Mouse (Mus musculus) kidney, postnatal 10 days (tissue): Measurements from ENCODE around the gene Bmpr2.
A peak's percentile ranks its signal among the peaks of the same experiment; 100 is the strongest.

Source experiments
- DNase-seq: peaks from one replicate; pipeline ENCODE4 v3.0.0; 2021; ENCODE audit warnings: mixed read lengths

The Bmpr2 gene

GRCm38 (mm10) chr1:59901082-59901876 lies 138.1 kb downstream of the Bmpr2 start:
- DNase-seq: no peak

DNA sequence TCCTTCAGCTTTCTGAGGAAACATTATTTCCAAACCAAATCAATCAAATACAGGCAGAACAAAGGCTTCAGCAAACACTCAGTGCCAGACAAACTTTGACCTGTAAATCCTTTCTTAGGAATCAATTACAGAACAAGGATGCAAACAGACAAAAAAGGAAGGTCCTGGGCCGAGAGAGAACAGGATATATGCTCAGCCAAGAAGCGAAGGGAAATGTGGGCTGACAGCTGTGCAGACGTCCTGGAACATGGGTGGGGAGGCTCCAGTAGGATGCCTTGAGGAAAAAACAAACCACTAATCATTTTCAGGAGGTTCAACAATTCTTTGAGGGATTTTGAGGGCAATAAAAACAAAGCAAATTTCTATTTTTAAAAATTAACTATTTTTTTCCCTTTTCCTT lies 139.4 kb downstream of the Bmpr2 start:
- DNase-seq: peak; percentile 60

- DNase-seq: no peak
Measured at GRCm38 (mm10) chr1:59904630-59905295, 141.6 kb downstream of the Bmpr2 start.

DNA sequence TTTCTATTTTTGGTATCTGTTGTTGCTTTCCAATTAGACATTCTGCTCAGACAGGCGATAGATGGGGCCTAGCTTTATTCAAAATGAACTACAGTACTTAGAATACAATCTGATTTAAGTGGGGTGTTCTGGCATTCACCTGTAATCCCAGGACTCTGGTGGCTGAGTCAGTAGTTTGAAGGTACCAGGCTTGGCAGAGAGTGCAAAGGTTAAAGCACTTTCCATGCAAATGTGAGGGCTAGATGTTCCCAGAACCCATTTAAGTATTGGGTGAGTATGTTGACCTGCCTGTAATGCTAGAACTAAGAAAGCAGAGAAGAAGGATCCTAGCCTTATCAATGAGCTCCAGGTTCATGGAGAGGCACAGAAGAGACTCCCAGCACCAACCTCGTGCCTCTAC lies 142.7 kb downstream of the Bmpr2 start:
- DNase-seq: no peak

DNA sequence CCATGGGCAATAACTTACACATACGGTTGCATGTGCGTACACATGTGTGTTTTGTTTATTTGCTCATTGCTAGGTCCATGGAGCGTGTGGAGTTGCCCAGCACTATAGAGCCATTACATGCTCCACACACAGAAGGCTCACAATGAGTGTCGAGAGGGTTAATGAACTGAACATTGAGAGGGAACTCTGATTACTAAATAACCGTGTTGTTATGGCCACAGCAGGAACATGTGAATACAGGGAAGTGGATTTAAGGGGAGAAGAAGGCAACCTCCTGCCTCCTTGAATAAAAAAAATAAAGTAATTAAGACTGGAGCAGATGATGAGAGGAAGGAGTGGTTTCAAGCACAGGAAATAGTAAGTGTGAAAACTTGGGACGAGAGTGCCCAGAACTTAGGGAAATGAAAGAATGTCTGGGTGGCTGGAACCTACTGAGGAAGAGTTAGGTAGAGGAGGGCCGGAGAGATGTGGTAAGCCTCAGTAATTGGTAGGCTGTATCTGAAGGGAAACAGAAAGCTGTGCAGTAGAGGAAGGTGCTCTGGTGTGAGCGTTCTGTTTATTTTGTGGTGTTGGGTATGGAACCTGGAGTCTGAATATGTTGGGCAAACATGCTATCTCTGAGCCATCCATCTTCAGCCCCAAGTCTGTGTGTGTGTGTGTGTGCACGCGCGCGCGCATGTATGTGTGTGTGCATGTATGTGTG lies 143.8 kb downstream of the Bmpr2 start:
- no peak for DNase-seq

- DNase-seq: no peak
Measured at GRCm38 (mm10) chr1:59907700-59908099, 144.5 kb downstream of the Bmpr2 start.

- no peak for DNase-seq
Measured at GRCm38 (mm10) chr1:59910941-59911340, 147.7 kb downstream of the Bmpr2 start.

- peak; percentile 99 for DNase-seq
Measured at GRCm38 (mm10) chr1:59912413-59913157, 149.4 kb downstream of the Bmpr2 start, which contains the start of gene Fam117b. Gene Fam117b (plus strand): TSS chr1:59913006.

- peak; percentile 66 for DNase-seq
Measured at GRCm38 (mm10) chr1:59913195-59913868, 150.1 kb downstream of the Bmpr2 start.

DNA sequence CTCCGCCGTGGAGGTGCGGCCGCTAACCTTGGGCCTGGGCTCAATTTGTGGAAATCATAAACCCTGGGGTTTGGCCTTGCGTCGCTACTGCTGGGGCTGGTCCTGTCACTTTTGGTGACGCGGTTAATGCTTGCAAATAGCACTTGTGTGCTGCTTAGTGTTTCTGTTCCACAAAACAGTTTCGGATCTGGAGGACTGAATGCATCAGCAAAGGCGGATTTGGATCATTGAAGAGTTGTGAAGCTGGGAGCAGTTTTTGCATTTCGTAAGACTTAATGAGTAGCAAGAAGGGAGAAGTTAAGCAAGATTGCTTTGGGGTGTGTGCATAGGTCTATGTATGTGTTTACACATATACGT lies 150.6 kb downstream of the Bmpr2 start:
- no peak for DNase-seq

DNA sequence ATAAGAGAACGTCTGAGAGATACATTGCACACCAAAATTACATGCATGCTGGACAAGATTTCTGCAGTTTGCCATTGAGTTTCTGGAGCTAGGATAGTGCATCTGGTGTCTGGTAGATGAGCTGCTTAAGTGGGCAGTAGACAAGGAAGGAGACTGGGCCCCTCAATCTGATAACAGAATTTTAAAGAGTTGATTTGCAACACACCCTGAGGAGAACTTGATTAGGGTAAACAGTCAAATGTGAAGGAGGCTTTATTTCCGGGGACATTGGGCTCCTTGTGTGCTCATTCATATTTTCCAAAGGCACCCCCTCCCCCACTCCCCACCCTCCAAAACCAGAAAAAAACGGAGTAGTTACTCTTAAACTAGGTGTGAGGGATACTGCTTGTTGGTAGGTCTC lies 151.6 kb downstream of the Bmpr2 start:
- no peak for DNase-seq

GRCm38 (mm10) chr1:59915843-59916610 lies 152.8 kb downstream of the Bmpr2 start:
- no peak for DNase-seq

GRCm38 (mm10) chr1:59917401-59917800 lies 154.2 kb downstream of the Bmpr2 start:
- DNase-seq: no peak

DNA sequence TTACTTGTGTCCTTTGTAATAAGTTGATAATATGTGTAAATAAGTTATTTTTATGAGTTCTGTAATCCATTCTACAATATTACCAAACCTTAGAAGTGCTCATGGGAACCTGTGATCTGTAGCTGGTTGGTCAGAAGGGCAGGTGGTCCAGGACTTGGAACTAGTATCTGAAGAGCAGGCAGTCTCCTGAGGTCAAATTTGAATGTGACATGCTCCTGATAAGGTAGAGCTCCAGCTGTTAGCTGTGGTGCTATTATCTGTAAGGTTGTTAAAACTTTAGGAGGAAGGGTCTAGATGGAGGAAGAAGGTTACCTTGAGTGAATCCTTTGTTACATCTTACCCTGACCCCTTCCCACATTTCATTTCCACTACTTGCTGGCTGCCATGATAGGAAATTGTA lies 154.9 kb downstream of the Bmpr2 start:
- DNase-seq: no peak

DNA sequence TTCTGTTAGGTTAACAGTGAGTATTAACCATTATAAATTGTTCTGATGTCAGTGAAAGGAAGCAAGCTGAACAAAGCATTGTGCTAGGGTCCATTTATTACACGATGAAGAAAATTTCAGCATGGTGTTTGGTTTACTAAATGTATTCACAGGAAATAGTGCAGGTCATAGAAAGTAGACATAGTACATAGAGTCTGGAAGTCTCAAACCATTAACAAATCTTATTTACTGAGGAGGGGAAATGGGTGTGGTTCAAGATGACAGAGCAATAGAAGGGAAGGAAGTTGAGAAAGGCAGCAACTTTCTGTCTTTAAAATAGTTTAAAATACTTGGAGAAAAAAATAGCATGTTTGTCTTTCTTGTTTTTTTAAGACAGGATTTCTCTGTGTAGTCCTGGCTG lies 160.0 kb downstream of the Bmpr2 start:
- no peak for DNase-seq

- no peak for DNase-seq
Measured at GRCm38 (mm10) chr1:59923673-59924072, 160.5 kb downstream of the Bmpr2 start.

GRCm38 (mm10) chr1:59924411-59924810 lies 161.2 kb downstream of the Bmpr2 start:
- no peak for DNase-seq

- DNase-seq: no peak
Measured at GRCm38 (mm10) chr1:59926021-59926672, 162.9 kb downstream of the Bmpr2 start.

- no peak for DNase-seq
Measured at GRCm38 (mm10) chr1:59927131-59927680, 164.0 kb downstream of the Bmpr2 start.
